Mouse (Mus musculus) embryonic facial prominence, embryonic 15.5 days (tissue): ENCODE measurements around the gene Ube2r2. TPM values are rescaled to one million over a fixed set of nuclear protein-coding genes. Genes with fewer than 3 reads are reported as not detected.
A peak's percentile ranks its signal among the peaks of the same experiment; 100 is the strongest.

Experiments
- ATAC-seq: fragments of 200-750 bp; cut with Nextera tagmentation; 2 replicates; pipeline ENCODE4 v1.8.0; 2017; ENCODE audit warnings: low read depth, moderate TSS enrichment; ENCODE audit not compliant: insufficient number of reproducible peaks, low FRiP score, low TSS enrichment
- H3K27ac ChIP-seq: fragments of 300-500 bp; sonication (generic); replicated peaks from 2 replicates; pipeline ENCODE4 v1.5.1; 2015; ENCODE audit warnings: mild to moderate bottlenecking, inconsistent platforms
- H3K27me3 ChIP-seq: fragments of 300-500 bp; sonication (generic); 2 replicates; pipeline ENCODE4 v1.6.1; 2015; ENCODE audit warnings: inconsistent platforms
- H3K36me3 ChIP-seq: fragments of 300-500 bp; sonication (generic); 2 replicates; pipeline ENCODE4 v1.6.1; 2015; ENCODE audit warnings: mild to moderate bottlenecking, inconsistent platforms
- H3K4me1 ChIP-seq: fragments of 300-500 bp; sonication (generic); 2 replicates; pipeline ENCODE4 v1.6.1; 2015; ENCODE audit warnings: inconsistent platforms
- H3K4me2 ChIP-seq: fragments of 300-500 bp; sonication (generic); replicated peaks from 2 replicates; pipeline ENCODE4 v1.6.1; 2015; ENCODE audit warnings: mild to moderate bottlenecking, inconsistent platforms
- H3K4me3 ChIP-seq: fragments of 300-500 bp; sonication (generic); replicated peaks from 2 replicates; pipeline ENCODE4 v1.5.1; 2015; ENCODE audit warnings: mild to moderate bottlenecking, inconsistent platforms
- H3K9ac ChIP-seq: fragments of 300-500 bp; sonication (generic); 2 replicates; pipeline ENCODE4 v1.6.1; 2015; ENCODE audit warnings: inconsistent platforms
- H3K9me3 ChIP-seq: fragments of 300-500 bp; sonication (generic); replicated peaks from 2 replicates; pipeline ENCODE4 v1.6.1; 2016; ENCODE audit warnings: inconsistent platforms
- WGBS: fragments of 180-500 bp; shearing (Covaris S2); methylation state at CpG from one replicate; pipeline ENCODE4 v1.1.7; 2015; 5-methylcytosine and 5-hydroxymethylcytosine counted together
- polyA plus RNA-seq: library from polyadenylated mRNA; unstranded; fragments of >200 nt; fragmentation: Nextera tagmentation; extraction: Ambion mirVana; gene quantifications from 2 replicates; pipeline ENCODE4 v1.2.1, GENCODE M21; 2015

Gene Ube2r2
- polyA plus RNA-seq, 1 experiment from 2014 or later, result 80.4 TPM

DNA sequence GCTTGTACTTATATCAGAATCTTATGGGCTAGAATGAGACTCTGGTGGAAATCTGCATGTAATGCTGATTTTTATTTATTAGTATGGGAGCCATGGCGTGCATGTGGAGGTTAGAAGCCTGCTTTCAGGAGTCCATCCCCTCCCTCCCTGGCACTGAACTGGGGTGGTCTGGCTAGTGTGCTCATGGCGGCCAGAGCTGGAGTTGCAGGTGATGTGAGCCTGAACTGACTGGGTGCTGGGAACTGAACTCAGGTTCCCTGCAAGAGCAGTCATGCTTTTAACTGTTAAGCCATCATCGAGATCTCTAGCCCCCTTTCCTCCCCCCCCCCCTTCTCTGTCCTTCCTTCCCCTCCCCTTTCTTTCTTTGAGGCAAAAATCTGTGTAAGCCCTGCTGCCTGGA, 14.3 kb downstream of the Ube2r2 start:
- 75% methylated on average over 3 of the region's 3 CpGs for WGBS

DNA sequence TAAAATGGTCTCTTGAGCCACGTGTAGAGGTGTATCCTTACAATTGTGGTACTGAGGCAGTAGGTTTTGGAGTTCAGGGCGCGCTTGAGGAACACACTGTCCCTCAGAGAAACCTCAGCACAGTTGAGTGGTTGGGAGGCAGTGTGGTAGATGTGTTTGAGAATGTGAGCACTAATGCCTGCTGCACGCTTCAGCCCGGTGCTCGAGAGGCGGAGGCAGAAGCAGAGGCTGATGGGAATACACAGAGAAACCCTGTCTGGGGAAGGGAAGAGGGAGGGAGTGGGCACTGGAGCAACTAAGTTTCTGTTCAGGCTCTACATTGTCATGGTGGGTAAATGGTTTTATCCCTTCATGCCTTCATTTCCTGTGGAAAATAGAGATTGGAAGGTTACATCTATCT, 15.6 kb downstream of the Ube2r2 start:
- H3K36me3 ChIP-seq, result no peaks in the 10 kb centered on the region
- H3K27ac ChIP-seq, result no peak overlapping the region
- H3K9me3 ChIP-seq, result no peaks in the 10 kb centered on the region
- no peaks in the 10 kb centered on the region for H3K27me3 ChIP-seq
- 89% methylated on average over 7 of the region's 7 CpGs for WGBS
- no peak overlapping the region for H3K4me2 ChIP-seq
- H3K4me3 ChIP-seq, result no peak overlapping the region
- no peak for ATAC-seq
- H3K9ac ChIP-seq, result no peak overlapping the region
- H3K4me1 ChIP-seq, result peaks cover 8% of the 10 kb centered on the region; the same call in 1 of the 2 replicates

More for the DNA sequence above, 14.3 kb downstream of the Ube2r2 start:
- Histone ChIP-seq H3K4me2 (no peak overlapping the region), H3K36me3 (no peaks in the 10 kb centered on the region), H3K4me3 (no peak overlapping the region), H3K27me3 (no peaks in the 10 kb centered on the region), H3K9ac (no peak overlapping the region), H3K27ac (no peak overlapping the region), H3K4me1 (peaks cover 8% of the 10 kb centered on the region; the same call in 1 of the 2 replicates), H3K9me3 (no peaks in the 10 kb centered on the region)
- ATAC-seq, result no peak

DNA sequence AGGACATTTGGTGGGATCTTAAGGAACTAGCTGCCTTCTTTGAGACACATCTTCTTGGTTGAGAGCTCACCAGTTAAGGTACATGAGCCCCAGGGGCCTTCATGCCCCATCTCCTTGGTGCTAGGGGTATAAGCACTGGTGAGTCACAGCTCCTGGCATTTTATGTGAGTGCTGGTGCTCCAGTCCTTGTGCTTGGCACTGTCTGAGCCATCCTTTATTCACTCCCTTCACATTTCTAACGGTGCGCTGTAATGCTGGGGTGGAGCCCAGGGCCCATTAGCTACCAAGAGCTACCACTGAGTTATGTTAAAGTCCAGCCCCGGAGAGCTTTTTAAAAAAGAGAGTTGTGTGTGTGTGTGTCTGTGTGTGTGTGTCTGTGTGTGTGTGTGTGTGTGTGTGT, 17.6 kb downstream of the Ube2r2 start:
- H3K36me3 ChIP-seq, result no peaks in the 10 kb centered on the region
- H3K27me3 ChIP-seq, result no peaks in the 10 kb centered on the region
- no peak overlapping the region for H3K9ac ChIP-seq
- H3K9me3 ChIP-seq, result no peaks in the 10 kb centered on the region
- peaks cover 20% of the 10 kb centered on the region for H3K4me1 ChIP-seq
- no peak for ATAC-seq
- H3K27ac ChIP-seq, result no peak overlapping the region
- no peak overlapping the region for H3K4me3 ChIP-seq
- no peak overlapping the region for H3K4me2 ChIP-seq
- 85% methylated on average over 3 of the region's 3 CpGs for WGBS

DNA sequence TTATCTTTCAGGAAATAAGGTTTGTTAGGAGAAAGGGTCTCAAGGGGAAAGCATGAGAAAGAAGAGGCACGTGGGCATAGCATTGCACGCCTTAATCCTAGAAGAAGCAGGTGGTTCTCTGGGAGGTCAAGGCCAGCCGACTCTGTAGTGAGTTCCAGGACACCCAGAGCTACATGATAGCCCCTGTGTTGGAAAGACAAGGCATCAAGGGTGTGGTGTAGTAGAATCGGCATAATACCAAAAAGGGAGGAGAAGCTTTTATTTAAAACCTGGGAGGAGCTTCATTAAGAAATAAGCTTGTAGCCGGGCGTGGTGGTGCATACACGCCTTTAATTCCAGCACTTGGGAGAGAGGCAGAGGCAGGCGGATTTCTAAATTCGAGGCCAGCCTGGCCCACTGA, 21.4 kb downstream of the Ube2r2 start:
- Histone ChIP-seq H3K27me3 (no peaks in the 10 kb centered on the region), H3K27ac (no peak overlapping the region), H3K4me3 (no peak overlapping the region), H3K9me3 (no peaks in the 10 kb centered on the region), H3K4me1 (peaks cover 23% of the 10 kb centered on the region), H3K4me2 (no peak overlapping the region), H3K9ac (no peak overlapping the region), H3K36me3 (no peaks in the 10 kb centered on the region)
- no peak for ATAC-seq
- 76% methylated on average over 9 of the region's 9 CpGs for WGBS

DNA sequence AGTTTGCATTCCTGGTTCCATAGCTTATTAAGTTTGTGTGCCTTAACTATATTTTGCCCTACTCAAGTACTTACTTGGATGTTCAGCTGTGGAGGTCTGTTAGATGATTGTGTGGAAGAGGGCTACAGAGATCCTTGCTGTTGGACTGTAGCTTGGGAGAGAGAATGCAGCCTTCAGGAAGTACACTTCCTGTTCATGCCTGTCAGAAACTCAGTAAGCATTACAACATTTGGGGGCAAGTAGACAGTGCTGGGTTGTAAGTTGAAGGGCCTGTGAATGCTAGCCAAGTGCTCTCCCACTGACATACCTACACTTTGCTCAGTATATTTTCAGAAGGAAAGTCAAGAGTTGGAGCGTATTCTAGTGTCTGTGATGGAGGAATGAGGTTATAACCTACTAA, 22.7 kb downstream of the Ube2r2 start:
- H3K27ac ChIP-seq, result no peak overlapping the region
- H3K27me3 ChIP-seq, result no peaks in the 10 kb centered on the region
- no peak overlapping the region for H3K9ac ChIP-seq
- H3K4me3 ChIP-seq, result no peak overlapping the region
- ATAC-seq, result no peak
- no peaks in the 10 kb centered on the region for H3K36me3 ChIP-seq
- no peaks in the 10 kb centered on the region for H3K9me3 ChIP-seq
- WGBS, result 86% methylated on average over 1 of the region's 1 CpGs
- peaks cover 18% of the 10 kb centered on the region for H3K4me1 ChIP-seq
- H3K4me2 ChIP-seq, result no peak overlapping the region

DNA sequence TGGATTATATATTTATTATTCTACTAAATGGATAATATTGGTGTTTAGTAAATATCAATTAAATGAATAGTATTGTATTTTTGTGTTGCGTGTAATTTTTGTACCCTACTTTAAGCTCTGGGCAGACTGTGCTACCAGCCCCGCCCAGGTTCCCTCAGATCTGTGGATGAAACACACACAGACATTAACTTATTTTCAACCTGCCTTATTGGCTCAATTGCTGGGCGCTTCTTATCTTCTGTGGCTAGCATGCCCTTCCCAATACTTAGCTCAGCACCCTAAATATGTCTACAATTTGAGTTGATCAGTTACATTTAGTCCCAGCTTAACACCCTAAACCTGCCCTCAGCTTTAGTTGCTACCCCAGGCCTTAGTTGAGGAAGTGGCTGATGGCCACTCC, 25.7 kb downstream of the Ube2r2 start:
- Histone ChIP-seq H3K27ac (no peak overlapping the region), H3K4me3 (no peak overlapping the region), H3K9ac (no peak overlapping the region), H3K4me2 (no peak overlapping the region), H3K9me3 (no peaks in the 10 kb centered on the region), H3K27me3 (no peaks in the 10 kb centered on the region), H3K36me3 (no peaks in the 10 kb centered on the region), H3K4me1 (peaks cover 15% of the 10 kb centered on the region)
- WGBS, result 92% methylated on average over 3 of the region's 3 CpGs
- no peak for ATAC-seq

DNA sequence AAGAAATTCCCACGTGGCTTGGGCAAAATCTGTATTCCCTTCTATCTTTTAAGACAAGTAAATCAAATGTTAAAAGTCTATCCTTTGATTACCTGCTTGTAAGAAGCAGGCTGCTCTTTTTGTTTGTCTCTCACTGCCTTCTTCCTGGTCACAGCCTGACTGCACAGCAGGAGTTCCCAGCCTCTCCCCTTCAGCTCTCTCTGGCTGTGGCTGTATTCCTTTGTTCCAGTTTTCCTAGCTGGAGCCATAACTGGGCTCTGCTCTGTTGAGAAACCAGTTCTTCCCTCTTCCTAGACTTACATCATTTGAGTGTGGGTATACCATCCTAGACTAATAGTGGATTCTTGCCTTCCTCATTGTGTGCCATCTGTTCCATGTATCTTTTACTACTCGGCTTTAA, 29.4 kb downstream of the Ube2r2 start:
- no peak overlapping the region for H3K4me3 ChIP-seq
- 0 out of 2 replicates have a peak overlapping the region, but pooled peaks have one; percentile 31 for H3K27ac ChIP-seq
- H3K36me3 ChIP-seq, result peaks cover 17% of the 10 kb centered on the region
- H3K4me2 ChIP-seq, result no peak overlapping the region
- H3K4me1 ChIP-seq, result no peaks in the 10 kb centered on the region
- no peak for ATAC-seq
- no peaks in the 10 kb centered on the region for H3K9me3 ChIP-seq
- H3K27me3 ChIP-seq, result no peaks in the 10 kb centered on the region
- H3K9ac ChIP-seq, result no peak overlapping the region
- WGBS, result 29% methylated on average over 2 of the region's 2 CpGs

DNA sequence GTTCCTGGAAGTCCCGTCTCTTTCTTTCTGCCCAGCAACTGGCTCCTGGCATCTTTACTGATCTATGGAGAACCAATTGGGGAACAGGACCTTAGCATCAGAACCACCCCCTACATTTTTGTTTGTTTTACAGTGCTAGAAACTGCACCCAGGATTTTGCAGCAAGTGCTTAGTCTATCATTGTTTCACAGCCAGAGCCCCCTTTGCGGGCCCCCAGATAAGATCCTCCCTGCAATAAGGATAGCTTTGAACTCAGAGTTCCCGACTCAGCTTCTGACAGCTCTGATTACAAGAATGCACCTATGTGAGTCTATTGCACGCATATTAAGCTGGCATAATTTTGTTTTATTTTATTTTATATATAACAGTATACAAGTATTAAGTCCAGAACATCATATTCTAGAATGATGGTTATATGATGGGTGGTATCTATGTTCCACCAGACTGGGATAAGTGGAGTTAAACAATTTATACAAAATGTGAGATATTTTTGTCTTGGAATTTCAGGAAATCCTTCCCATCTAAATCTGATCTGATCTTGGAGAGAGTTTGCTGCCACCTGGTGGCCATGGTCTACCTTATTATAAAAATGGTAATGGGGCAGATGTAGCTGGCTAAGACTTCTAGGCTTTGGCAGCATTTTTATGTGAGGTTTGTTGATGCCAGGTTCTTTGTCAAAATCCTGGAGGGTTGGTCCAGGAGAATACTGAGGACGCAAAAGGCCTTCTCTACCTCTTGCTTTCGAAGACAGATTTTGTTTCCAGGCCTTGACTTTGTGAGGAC, 30.3 kb downstream of the Ube2r2 start:
- Histone ChIP-seq H3K4me1 (no peaks in the 10 kb centered on the region), H3K9me3 (no peaks in the 10 kb centered on the region), H3K36me3 (peaks cover 19% of the 10 kb centered on the region), H3K27me3 (no peaks in the 10 kb centered on the region), H3K27ac (no peak overlapping the region), H3K9ac (no peak overlapping the region), H3K4me2 (no peak overlapping the region), H3K4me3 (no peak overlapping the region)
- ATAC-seq, result no peak
- 61% methylated on average over 6 of the region's 6 CpGs for WGBS

DNA sequence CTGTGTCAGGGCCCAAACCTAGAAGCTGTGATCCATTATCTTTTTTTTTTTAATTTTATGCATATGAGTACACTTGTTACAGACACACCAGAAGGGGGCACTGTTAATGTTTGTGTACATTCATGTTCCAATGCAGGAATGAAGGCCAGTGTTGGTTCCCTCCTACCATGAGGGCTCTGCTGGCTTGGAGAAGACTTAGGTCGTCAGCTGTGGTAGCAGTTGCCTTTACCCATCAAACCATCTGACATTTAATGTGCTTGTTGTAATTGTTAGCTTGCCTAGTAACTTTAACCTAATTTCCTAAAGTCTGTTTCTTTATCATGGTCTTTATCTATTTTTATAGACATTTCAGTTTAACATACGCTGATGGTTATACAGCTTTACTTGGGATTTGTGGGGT, 35.4 kb downstream of the Ube2r2 start:
- no peak overlapping the region for H3K9ac ChIP-seq
- H3K27ac ChIP-seq, result no peak overlapping the region
- ATAC-seq, result no peak
- no peak overlapping the region for H3K4me3 ChIP-seq
- peaks cover 32% of the 10 kb centered on the region for H3K36me3 ChIP-seq
- no peaks in the 10 kb centered on the region for H3K27me3 ChIP-seq
- WGBS, result 73% methylated on average over 2 of the region's 2 CpGs
- H3K4me2 ChIP-seq, result no peak overlapping the region
- no peaks in the 10 kb centered on the region for H3K9me3 ChIP-seq
- no peaks in the 10 kb centered on the region; the same call in 1 of the 2 replicates for H3K4me1 ChIP-seq

DNA sequence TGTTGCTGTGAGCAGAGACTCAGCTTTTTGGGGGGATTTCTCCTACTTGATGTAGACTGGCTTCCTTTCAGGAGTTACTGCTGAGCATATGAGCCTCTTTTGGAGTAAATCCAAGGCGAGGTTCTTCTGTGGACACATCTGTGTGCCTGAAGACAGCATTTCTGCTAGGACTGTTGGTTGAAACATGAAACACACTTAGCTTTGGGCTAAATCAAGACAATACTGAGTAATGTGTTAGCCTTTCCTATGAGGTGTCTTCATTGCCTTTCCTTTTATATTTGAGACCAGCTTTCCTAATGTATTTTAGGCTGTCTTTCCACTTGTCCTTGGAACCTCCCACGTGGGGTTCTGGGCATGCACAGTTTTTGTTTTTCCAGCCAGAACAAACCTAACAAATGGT, 39.1 kb downstream of the Ube2r2 start:
- ATAC-seq, result no peak
- peaks cover 46% of the 10 kb centered on the region for H3K36me3 ChIP-seq
- WGBS, result 66% methylated on average over 2 of the region's 2 CpGs

DNA sequence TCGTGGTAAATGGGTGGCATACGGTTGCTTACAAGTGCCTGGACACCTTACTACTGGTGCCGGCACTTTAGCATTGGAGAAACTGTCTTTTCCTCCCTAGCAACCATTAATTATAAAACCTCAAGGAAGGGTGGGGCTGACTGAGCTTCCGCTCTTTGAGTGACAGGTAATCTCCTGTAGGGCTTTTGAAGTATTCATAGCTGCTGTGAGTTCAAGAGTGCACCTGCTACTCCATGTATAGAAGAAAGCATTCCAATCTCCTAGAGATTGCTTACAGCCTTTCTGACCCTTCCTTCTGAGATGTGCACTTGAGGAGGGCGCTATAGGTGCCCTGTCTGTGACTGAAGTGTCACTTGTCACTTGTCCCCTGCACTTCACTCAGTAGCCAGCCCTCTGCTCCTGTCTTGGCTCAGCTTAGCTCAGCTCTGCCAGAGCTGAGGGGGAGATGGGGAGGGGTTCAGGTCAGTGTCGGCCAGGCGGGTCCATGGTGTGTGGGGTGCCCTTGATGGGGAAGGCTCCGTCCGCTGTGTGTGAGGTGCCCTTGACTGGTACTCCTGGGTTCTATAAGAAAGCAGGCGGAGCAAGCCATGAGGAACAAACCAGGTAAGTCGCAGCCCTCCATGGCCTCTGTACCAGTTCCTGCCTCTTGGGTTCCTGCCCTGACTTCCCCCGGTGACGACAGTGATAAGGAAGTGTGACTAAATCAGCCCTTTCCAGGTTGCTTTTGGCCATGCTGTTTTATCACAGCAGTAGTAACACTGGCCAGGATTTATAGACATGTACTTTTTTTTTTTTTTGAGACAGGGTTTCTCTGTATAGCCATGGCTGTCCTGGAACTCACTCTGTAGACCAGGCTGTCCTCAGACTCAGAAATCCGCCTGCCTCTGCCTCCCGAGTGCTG, 44.5 kb downstream of the Ube2r2 start:
- 88% methylated on average over 15 of the region's 15 CpGs for WGBS
- ATAC-seq, result no peak; the same call in 1 of the 2 replicates
- H3K4me1 ChIP-seq, result no peaks in the 10 kb centered on the region
- peaks cover 67% of the 10 kb centered on the region for H3K36me3 ChIP-seq
- no peak overlapping the region for H3K4me2 ChIP-seq
- no peak overlapping the region for H3K4me3 ChIP-seq
- no peak overlapping the region for H3K27ac ChIP-seq
- H3K27me3 ChIP-seq, result no peaks in the 10 kb centered on the region
- no peak overlapping the region for H3K9ac ChIP-seq
- no peaks in the 10 kb centered on the region for H3K9me3 ChIP-seq

More for the DNA sequence above, 39.1 kb downstream of the Ube2r2 start:
- H3K27ac ChIP-seq, result no peak overlapping the region
- no peak overlapping the region for H3K4me2 ChIP-seq
- H3K27me3 ChIP-seq, result no peaks in the 10 kb centered on the region
- H3K9me3 ChIP-seq, result no peaks in the 10 kb centered on the region
- H3K9ac ChIP-seq, result no peak overlapping the region
- H3K4me1 ChIP-seq, result no peaks in the 10 kb centered on the region; the same call in 1 of the 2 replicates
- H3K4me3 ChIP-seq, result no peak overlapping the region
